Mouse (Mus musculus): ENCODE data around the gene Uck2. TPM values are rescaled to one million over a fixed set of nuclear protein-coding genes. Genes with fewer than 3 reads are reported as not detected.

Gene Uck2
- total and polyA plus RNA-seq, 3 experiments = 191 to 643 (median 290) TPM

- no peak overlapping the region for H3K4me3 ChIP-seq (ENCODE audit: control insufficient read depth in 1 of 2, insufficient read depth in 1 of 2, low read depth in 2 of 2, low read length in 2 of 2)
- H3K9me3 ChIP-seq (replicated peaks; ENCODE audit: insufficient read depth, low read length) = no peaks in the 10 kb centered on the region
- H3K36me3 ChIP-seq (ENCODE audit: control insufficient read depth in 1 of 2, insufficient read depth in 2 of 2, low read length in 2 of 2) = peaks cover 0 to 9% of the 10 kb centered on the region in 2 experiments; a peak in 2 of 4 replicates
- peaks cover 6 to 16% of the 10 kb centered on the region in 2 experiments; a peak in 3 of 4 replicates for H3K4me1 ChIP-seq (ENCODE audit: control insufficient read depth in 1 of 2, insufficient read depth in 2 of 2, low read length in 2 of 2)
- TF ChIP-seq MAFK (IDR thresholded peaks at IDR 0.05; ENCODE audit: borderline replicate concordance, low read depth, low read length) (peak; percentile 75), POLR2A (IDR thresholded peaks at IDR 0.05; ENCODE audit: control insufficient read depth in 1 of 2, insufficient read depth in 1 of 2, low read depth in 1 of 2, low read length in 2 of 2, poor library complexity in 1 of 2) (no peak)
- no peaks in the 10 kb centered on the region for H3K27me3 ChIP-seq (ENCODE audit: control insufficient read depth in 1 of 2, insufficient read depth in 2 of 2, low read length in 2 of 2)
- no peak overlapping the region for H3K27ac ChIP-seq (ENCODE audit: control insufficient read depth, low read depth, low read length)
- no peak for DNase-seq (ENCODE audit: low read depth, low spot score)
- no peaks in the 10 kb centered on the region for H3K79me2 ChIP-seq (ENCODE audit: control insufficient read depth, insufficient read depth, low read length, poor library complexity)
- H3K9ac ChIP-seq (ENCODE audit: control insufficient read depth, low read depth, low read length, poor library complexity, severe bottlenecking) = no peak overlapping the region
These were observed 6.5 kb upstream of the Uck2 start for GRCm38 (mm10) chr1:167291610-167292009.

GRCm38 (mm10) chr1:167290263-167290592 lies 5.1 kb upstream of the Uck2 start:
- H3K9me3 ChIP-seq (replicated peaks; ENCODE audit: insufficient read depth, low read length) = no peaks in the 10 kb centered on the region
- peaks cover 8 to 21% of the 10 kb centered on the region in 2 experiments for H3K4me1 ChIP-seq (ENCODE audit: control insufficient read depth in 1 of 2, insufficient read depth in 2 of 2, low read length in 2 of 2)
- no peak for DNase-seq (ENCODE audit: low read depth, low spot score)
- peaks cover under 1% of the 10 kb centered on the region for H3K79me2 ChIP-seq (ENCODE audit: control insufficient read depth, insufficient read depth, low read length, poor library complexity)
- H3K36me3 ChIP-seq (ENCODE audit: control insufficient read depth in 1 of 2, insufficient read depth in 2 of 2, low read length in 2 of 2) = peaks cover 0 to 14% of the 10 kb centered on the region in 2 experiments; a peak in 2 of 4 replicates
- no peak overlapping the region for H3K27ac ChIP-seq (ENCODE audit: control insufficient read depth, low read depth, low read length)
- no peak overlapping the region for H3K4me3 ChIP-seq (ENCODE audit: control insufficient read depth in 1 of 2, insufficient read depth in 1 of 2, low read depth in 2 of 2, low read length in 2 of 2)
- no peaks in the 10 kb centered on the region for H3K27me3 ChIP-seq (ENCODE audit: control insufficient read depth in 1 of 2, insufficient read depth in 2 of 2, low read length in 2 of 2)
- H3K9ac ChIP-seq (ENCODE audit: control insufficient read depth, low read depth, low read length, poor library complexity, severe bottlenecking) = no peak overlapping the region
- TF ChIP-seq TBP (IDR thresholded peaks at IDR 0.05; ENCODE audit: low read depth, low read length) (no peak), EP300 (IDR thresholded peaks at IDR 0.05; ENCODE audit: low read depth in 1 of 2, low read length in 2 of 2) (no peak), MAZ (IDR thresholded peaks at IDR 0.05; ENCODE audit: low read depth, low read length) (no peak), USF1 (IDR thresholded peaks at IDR 0.05; ENCODE audit: low read depth, low read length) (no peak)

- no peak overlapping the region; a peak in 1 of 4 replicates for H3K4me3 ChIP-seq (ENCODE audit: control insufficient read depth in 1 of 2, insufficient read depth in 1 of 2, low read depth in 2 of 2, low read length in 2 of 2)
- peaks cover 0 to 15% of the 10 kb centered on the region in 2 experiments; a peak in 2 of 4 replicates for H3K36me3 ChIP-seq (ENCODE audit: control insufficient read depth in 1 of 2, insufficient read depth in 2 of 2, low read length in 2 of 2)
- DNase-seq (ENCODE audit: low read depth, low spot score) = no peak
- no peak overlapping the region for H3K27ac ChIP-seq (ENCODE audit: control insufficient read depth, low read depth, low read length)
- no peak for TF ChIP-seq TBP (IDR thresholded peaks at IDR 0.05; ENCODE audit: low read depth, low read length)
- no peak for TF ChIP-seq BHLHE40 (IDR thresholded peaks at IDR 0.05; ENCODE audit: borderline replicate concordance, low read depth, low read length)
- no peak for TF ChIP-seq TCF12 (IDR thresholded peaks at IDR 0.05; ENCODE audit: low read depth, low read length)
- peaks cover 4% of the 10 kb centered on the region for H3K79me2 ChIP-seq (ENCODE audit: control insufficient read depth, insufficient read depth, low read length, poor library complexity)
- 0 out of 2 replicates have a peak overlapping the region, but pooled peaks have one; percentile 9 for H3K9ac ChIP-seq (ENCODE audit: control insufficient read depth, low read depth, low read length, poor library complexity, severe bottlenecking)
- no peaks in the 10 kb centered on the region for H3K27me3 ChIP-seq (ENCODE audit: control insufficient read depth in 1 of 2, insufficient read depth in 2 of 2, low read length in 2 of 2)
- peaks cover 8 to 22% of the 10 kb centered on the region in 2 experiments for H3K4me1 ChIP-seq (ENCODE audit: control insufficient read depth in 1 of 2, insufficient read depth in 2 of 2, low read length in 2 of 2)
- H3K9me3 ChIP-seq (replicated peaks; ENCODE audit: insufficient read depth, low read length) = no peaks in the 10 kb centered on the region
These were observed 4.6 kb upstream of the Uck2 start for GRCm38 (mm10) chr1:167289567-167290262.
